Mouse (Mus musculus): ENCODE measurements around the gene Fsip1.
A peak's percentile ranks its signal among the peaks of the same experiment; 100 is the strongest.

Fsip1 gene

GRCm38 (mm10) chr2:118123743-118124142 lies 133.0 kb downstream of the Fsip1 start:
- DNase-seq = no peak

GRCm38 (mm10) chr2:118122291-118122690 lies 134.5 kb downstream of the Fsip1 start:
- no peak for DNase-seq

- DNase-seq = no peak
These were observed 136.0 kb downstream of the Fsip1 start for GRCm38 (mm10) chr2:118120751-118121150.

GRCm38 (mm10) chr2:118120095-118120494 lies 136.7 kb downstream of the Fsip1 start:
- no peak for DNase-seq

GRCm38 (mm10) chr2:118119684-118120083 lies 137.1 kb downstream of the Fsip1 start:
- no peak for DNase-seq

- DNase-seq = no peak
These were observed 138.3 kb downstream of the Fsip1 start for GRCm38 (mm10) chr2:118118515-118118914.

- no peak for DNase-seq
These were observed 138.7 kb downstream of the Fsip1 start for GRCm38 (mm10) chr2:118118045-118118444.

- DNase-seq = no peak
These were observed 139.4 kb downstream of the Fsip1 start for GRCm38 (mm10) chr2:118117401-118117800.

- DNase-seq = no peak
These were observed 139.9 kb downstream of the Fsip1 start for GRCm38 (mm10) chr2:118116754-118117290.

- DNase-seq = no peak
These were observed 140.6 kb downstream of the Fsip1 start for GRCm38 (mm10) chr2:118116180-118116579.

GRCm38 (mm10) chr2:118115647-118116046 lies 141.1 kb downstream of the Fsip1 start:
- no peak for DNase-seq

- DNase-seq = no peak
These were observed 142.1 kb downstream of the Fsip1 start for GRCm38 (mm10) chr2:118114671-118115070.

GRCm38 (mm10) chr2:118113808-118114524 lies 142.8 kb downstream of the Fsip1 start:
- peak in 1 of 2 experiments; percentile 12 for DNase-seq

- DNase-seq = peak; percentile 22 to 48
These were observed 143.8 kb downstream of the Fsip1 start for GRCm38 (mm10) chr2:118112846-118113479.

- no peak for DNase-seq
These were observed 144.3 kb downstream of the Fsip1 start for GRCm38 (mm10) chr2:118112438-118112837.

- DNase-seq = peak; percentile 38 to 50
These were observed 145.2 kb downstream of the Fsip1 start, which contains the start of gene Thbs1 for GRCm38 (mm10) chr2:118111488-118112131. Gene Thbs1, plus strand, starts transcription at chr2:118111876.

GRCm38 (mm10) chr2:118111116-118111487 lies 145.7 kb downstream of the Fsip1 start:
- peak; percentile 65 to 80 for DNase-seq

- DNase-seq = peak in 1 of 2 experiments; percentile 9
These were observed 146.4 kb downstream of the Fsip1 start for GRCm38 (mm10) chr2:118110225-118110915.

GRCm38 (mm10) chr2:118102169-118102568 lies 154.6 kb downstream of the Fsip1 start:
- no peak for DNase-seq

GRCm38 (mm10) chr2:118099104-118099503 lies 157.7 kb downstream of the Fsip1 start:
- DNase-seq = no peak

GRCm38 (mm10) chr2:118091226-118091625 lies 165.5 kb downstream of the Fsip1 start:
- DNase-seq = no peak

GRCm38 (mm10) chr2:118087044-118087726 lies 169.6 kb downstream of the Fsip1 start:
- no peak for DNase-seq

Measured in cerebellum, postnatal 25 days (tissue).